Mouse (Mus musculus) cerebellum, adult 2 months (tissue): ENCODE measurements around the gene Tenm3. TPM values are rescaled to one million over a fixed set of nuclear protein-coding genes. Genes with fewer than 3 reads are reported as not detected.

ENCODE experiments used
- DNase-seq, 2 experiments: peaks; one replicate each; pipeline ENCODE4 v3.0.0; 2021
- H3K27ac ChIP-seq: fragments of 200-500 bp; 2 replicates; pipeline ENCODE4 v1.5.1; 2012; ENCODE audit warnings: low read length, control low read depth, inconsistent platforms; ENCODE audit not compliant: insufficient read depth
- H3K27me3 ChIP-seq: fragments of 200-500 bp; 2 replicates; pipeline ENCODE4 v1.6.1; 2012; ENCODE audit warnings: inconsistent platforms, mild to moderate bottlenecking, low read length, moderate library complexity; ENCODE audit not compliant: control insufficient read depth, insufficient read depth
- H3K4me1 ChIP-seq: fragments of 200-500 bp; 2 replicates; pipeline ENCODE4 v1.6.1; 2011; ENCODE audit warnings: low read length; ENCODE audit not compliant: control insufficient read depth, insufficient read depth
- H3K4me3 ChIP-seq: fragments of 200-500 bp; replicated peaks from 2 replicates; pipeline ENCODE3; 2011; ENCODE audit warnings: mild to moderate bottlenecking, low read depth, low read length, control low read depth; ENCODE audit not compliant: insufficient read depth
- CTCF ChIP-seq: fragments of 200-500 bp; IDR thresholded peaks from 2 replicates; pipeline ENCODE4 v1.5.1; 2011; ENCODE audit warnings: low read depth, mild to moderate bottlenecking, control low read depth, low read length, moderate library complexity, borderline replicate concordance; ENCODE audit not compliant: insufficient read depth
- POLR2A ChIP-seq: fragments of 200-500 bp; IDR thresholded peaks from 2 replicates; pipeline ENCODE4 v1.6.1; 2011; ENCODE audit warnings: low read length, control low read depth, borderline replicate concordance; ENCODE audit not compliant: insufficient read depth
- WGBS: fragments of 180-500 bp; shearing (Covaris S2); methylation state at CpG from one replicate; pipeline ENCODE4 v1.1.7; 2018; 5-methylcytosine and 5-hydroxymethylcytosine counted together
- polyA plus RNA-seq: library from polyadenylated mRNA; depleted of rRNA; stranded (reverse); fragments of >200 nt; gene quantifications from 2 replicates; pipeline ENCODE4 v1.2.3, GENCODE M21; 2012

The Tenm3 gene
- polyA plus RNA-seq, 1 experiment: 6.2 TPM

DNA sequence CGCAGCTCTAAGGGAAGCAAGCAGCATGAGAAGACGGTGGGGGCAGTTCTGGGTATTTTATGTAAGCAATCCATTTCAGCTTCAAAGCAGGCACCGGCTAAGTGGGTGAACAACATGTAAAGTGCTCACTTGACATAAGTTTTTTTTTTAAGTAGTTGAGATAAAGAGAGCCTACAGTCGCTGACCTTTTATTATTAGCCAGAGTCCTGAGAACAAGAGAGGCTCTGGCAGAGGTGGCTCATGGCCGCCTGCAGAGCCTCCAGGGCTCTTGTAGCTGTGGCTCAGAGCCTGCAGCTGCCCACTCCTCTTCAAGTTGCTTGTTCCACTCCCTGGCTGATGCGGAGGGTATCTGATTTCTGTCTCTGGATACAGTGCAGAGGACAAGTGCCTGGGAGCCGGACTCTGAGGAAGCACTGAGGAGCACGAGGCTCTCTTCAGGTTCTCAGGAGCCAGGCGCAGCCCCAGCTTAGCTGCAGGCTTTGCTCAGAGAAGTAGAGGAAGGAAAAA lies 68.2 kb downstream of the Tenm3 start:
- Histone ChIP-seq H3K4me3 (no peak overlapping the region), H3K27ac (no peak overlapping the region), H3K27me3 (no peaks in the 10 kb centered on the region), H3K4me1 (no peaks in the 10 kb centered on the region)
- DNase-seq: no peak
- 24% methylated on average over 9 of the region's 9 CpGs for WGBS
- TF ChIP-seq POLR2A (no peak), CTCF (no peak)

- no peak for TF ChIP-seq CTCF
- no peak for TF ChIP-seq POLR2A
- no peak overlapping the region for H3K4me3 ChIP-seq
- 85% methylated on average over 4 of the region's 4 CpGs for WGBS
- DNase-seq: no peak
- H3K27ac ChIP-seq: no peak overlapping the region
- H3K27me3 ChIP-seq: no peaks in the 10 kb centered on the region
- H3K4me1 ChIP-seq: no peaks in the 10 kb centered on the region
Measured at GRCm38 (mm10) chr8:48774837-48775236, 68.9 kb downstream of the Tenm3 start.

DNA sequence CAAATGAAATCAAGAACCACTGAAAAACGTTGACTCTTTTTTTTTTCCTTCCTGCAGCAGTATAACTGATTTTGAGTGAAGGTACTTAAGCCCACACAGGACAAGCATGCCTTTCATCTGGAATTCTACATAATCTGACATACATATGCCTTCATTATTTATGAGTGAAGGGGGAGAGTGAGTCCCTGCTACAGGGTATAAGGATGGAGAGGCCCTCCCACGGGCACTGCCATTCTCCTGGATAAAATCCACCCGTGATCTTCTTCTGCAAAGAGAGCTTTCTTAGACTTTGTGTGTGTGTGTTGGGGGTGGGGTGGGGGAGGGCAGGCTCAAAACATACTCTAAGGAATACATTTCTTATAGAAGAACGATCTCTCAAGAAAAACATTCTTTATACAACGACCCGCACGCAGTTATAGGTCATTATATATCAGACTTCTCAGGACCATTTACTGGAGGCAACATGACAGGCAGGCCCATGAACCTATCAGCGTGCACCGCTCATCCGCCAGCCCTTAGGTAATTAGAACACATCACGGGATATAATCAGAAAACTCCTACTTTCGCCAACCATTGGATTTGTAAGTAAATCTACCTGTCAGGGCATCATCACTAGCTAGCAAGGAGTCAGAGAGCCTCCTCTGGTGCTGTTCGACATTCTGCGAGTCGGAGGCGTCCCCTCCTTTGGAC lies 77.1 kb downstream of the Tenm3 start:
- H3K4me1 ChIP-seq: no peaks in the 10 kb centered on the region
- H3K4me3 ChIP-seq: no peak overlapping the region
- no peak for DNase-seq
- no peaks in the 10 kb centered on the region for H3K27me3 ChIP-seq
- TF ChIP-seq POLR2A (no peak), CTCF (no peak)
- WGBS: 85% methylated on average over 16 of the region's 16 CpGs
- no peak overlapping the region for H3K27ac ChIP-seq

GRCm38 (mm10) chr8:48765212-48765611 lies 78.5 kb downstream of the Tenm3 start:
- Histone ChIP-seq H3K27ac (no peak overlapping the region), H3K27me3 (no peaks in the 10 kb centered on the region), H3K4me1 (no peaks in the 10 kb centered on the region), H3K4me3 (no peak overlapping the region)
- no peak for DNase-seq
- WGBS: 53% methylated on average over 6 of the region's 6 CpGs
- TF ChIP-seq POLR2A: no peak
- no peak for TF ChIP-seq CTCF

DNA sequence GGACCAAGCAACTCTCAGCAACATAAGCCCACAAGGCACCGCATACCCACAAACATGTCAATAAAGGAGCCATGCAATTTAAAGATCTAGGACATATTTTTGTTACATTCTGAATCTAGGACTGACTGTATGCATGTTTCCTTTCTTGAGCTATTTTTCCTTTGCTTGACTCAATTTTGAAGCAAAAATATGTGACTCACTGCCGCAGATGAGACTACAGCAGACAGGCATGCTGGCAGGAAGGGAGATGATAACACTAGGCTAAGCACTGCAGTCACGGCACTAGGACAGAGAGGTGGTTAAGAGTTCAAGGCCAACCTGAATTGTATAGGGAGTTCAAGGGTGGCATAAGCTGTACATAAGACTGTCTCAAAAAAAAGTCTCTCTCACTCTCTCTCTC lies 79.7 kb downstream of the Tenm3 start:
- DNase-seq: no peak
- TF ChIP-seq CTCF (no peak), POLR2A (no peak)
- H3K4me1 ChIP-seq: no peaks in the 10 kb centered on the region
- 91% methylated on average over 3 of the region's 3 CpGs for WGBS
- no peaks in the 10 kb centered on the region for H3K27me3 ChIP-seq
- no peak overlapping the region for H3K27ac ChIP-seq
- no peak overlapping the region for H3K4me3 ChIP-seq

GRCm38 (mm10) chr8:48756874-48757273 lies 86.9 kb downstream of the Tenm3 start:
- H3K27me3 ChIP-seq: no peaks in the 10 kb centered on the region
- H3K27ac ChIP-seq: no peak overlapping the region
- no peaks in the 10 kb centered on the region for H3K4me1 ChIP-seq
- DNase-seq: no peak
- 88% methylated on average over 2 of the region's 2 CpGs for WGBS
- no peak overlapping the region for H3K4me3 ChIP-seq
- TF ChIP-seq POLR2A (no peak), CTCF (no peak)

DNA sequence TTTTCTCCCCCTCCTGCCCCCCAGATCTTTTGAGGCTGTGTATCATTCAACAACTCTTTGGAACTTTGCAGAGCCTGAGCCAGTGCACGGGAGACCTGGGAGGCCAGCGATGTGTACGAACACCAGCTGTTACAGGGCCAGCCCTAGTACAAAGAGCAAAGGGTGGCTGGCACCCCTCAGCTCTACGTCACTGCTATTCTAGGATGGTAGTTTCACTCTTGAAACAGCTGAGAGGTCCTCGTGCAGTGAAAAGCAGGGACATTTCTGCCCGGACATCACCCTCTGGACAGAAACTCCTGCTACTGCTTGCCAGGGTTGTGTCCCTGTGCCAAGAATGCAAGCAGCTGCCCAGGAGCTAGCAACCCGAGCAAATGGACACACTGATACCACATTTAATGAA lies 88.3 kb downstream of the Tenm3 start:
- WGBS: 9% methylated on average over 7 of the region's 7 CpGs
- no peaks in the 10 kb centered on the region for H3K27me3 ChIP-seq
- no peak overlapping the region for H3K4me3 ChIP-seq
- no peaks in the 10 kb centered on the region for H3K4me1 ChIP-seq
- TF ChIP-seq CTCF (no peak), POLR2A (no peak)
- no peak for DNase-seq
- no peak overlapping the region for H3K27ac ChIP-seq

- Histone ChIP-seq H3K4me3 (no peak overlapping the region), H3K4me1 (no peaks in the 10 kb centered on the region), H3K27ac (no peak overlapping the region), H3K27me3 (no peaks in the 10 kb centered on the region)
- WGBS: 73% methylated on average over 2 of the region's 2 CpGs
- TF ChIP-seq POLR2A (no peak), CTCF (no peak)
- no peak for DNase-seq
Measured at GRCm38 (mm10) chr8:48754959-48755358, 88.8 kb downstream of the Tenm3 start.

DNA sequence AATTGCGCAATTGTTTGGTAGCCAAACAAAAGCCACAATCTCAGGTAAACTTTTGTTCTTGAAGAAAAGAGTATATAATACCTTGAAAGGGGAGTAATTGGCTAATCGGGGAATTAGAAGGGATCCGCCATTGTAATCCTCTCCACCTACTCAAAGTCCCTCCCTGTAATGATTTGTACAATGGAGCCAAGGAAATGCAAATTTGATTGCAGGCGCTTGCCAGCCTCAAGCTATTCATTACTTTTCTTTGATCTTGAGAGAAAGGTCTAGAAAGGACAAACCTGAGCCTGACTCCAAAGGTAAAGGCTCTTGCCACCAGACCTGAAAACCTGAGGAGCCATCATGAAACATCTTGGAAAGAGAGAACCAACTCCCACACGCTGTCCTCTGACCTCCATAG lies 91.8 kb downstream of the Tenm3 start:
- TF ChIP-seq CTCF: no peak
- TF ChIP-seq POLR2A: no peak
- no peak overlapping the region for H3K27ac ChIP-seq
- no peaks in the 10 kb centered on the region for H3K4me1 ChIP-seq
- whole genome bisulfite sequencing: 91% methylated on average over 5 of the region's 5 CpGs
- H3K27me3 ChIP-seq: no peaks in the 10 kb centered on the region
- H3K4me3 ChIP-seq: no peak overlapping the region
- DNase-seq: no peak
